Mouse (Mus musculus): ENCODE results near the gene Erich3. TPM values are rescaled to one million over a fixed set of nuclear protein-coding genes. Genes with fewer than 3 reads are reported as not detected.

Erich3 gene
- polyA plus RNA-seq, 1 experiment from 2014 or later = not detected

GRCm38 (mm10) chr3:154766321-154766720, 102.7 kb downstream of the Erich3 start:
- WGBS (ENCODE audit: insufficient replicate concordance) = 75% methylated on average over 4 of the region's 4 CpGs
- Histone ChIP-seq H3K4me2 (ENCODE audit: low read depth, low read length) (no peak overlapping the region), H3K27ac (ENCODE audit: low read depth) (no peak overlapping the region), H3K27me3 (ENCODE audit: insufficient read depth, low read length) (no peaks in the 10 kb centered on the region), H3K4me1 (ENCODE audit: insufficient read depth) (no peaks in the 10 kb centered on the region), H3K36me3 (replicated peaks; ENCODE audit: insufficient read depth, low read length) (no peaks in the 10 kb centered on the region), H3K9ac (replicated peaks) (no peak overlapping the region), H3K4me3 (ENCODE audit: low read depth, low read length) (no peak overlapping the region), H3K9me3 (ENCODE audit: low read length) (no peaks in the 10 kb centered on the region)
- ATAC-seq = no peak
- no peak for DNase-seq
- TF ChIP-seq CTCF (IDR thresholded peaks at IDR 0.05; ENCODE audit: low read depth) = no peak
- no peak for TF ChIP-seq EP300 (IDR thresholded peaks at IDR 0.05; ENCODE audit: low read depth)

GRCm38 (mm10) chr3:154771651-154772050, 108.0 kb downstream of the Erich3 start:
- WGBS (ENCODE audit: insufficient replicate concordance) = 66% methylated on average over 2 of the region's 2 CpGs
- H3K27ac ChIP-seq (ENCODE audit: low read depth) = no peak overlapping the region
- no peaks in the 10 kb centered on the region for H3K36me3 ChIP-seq (replicated peaks; ENCODE audit: insufficient read depth, low read length)
- no peak overlapping the region for H3K9ac ChIP-seq (replicated peaks)
- no peaks in the 10 kb centered on the region for H3K9me3 ChIP-seq (ENCODE audit: low read length)
- TF ChIP-seq CTCF (IDR thresholded peaks at IDR 0.05; ENCODE audit: low read depth) (no peak), EP300 (IDR thresholded peaks at IDR 0.05; ENCODE audit: low read depth) (no peak)
- no peaks in the 10 kb centered on the region for H3K27me3 ChIP-seq (ENCODE audit: insufficient read depth, low read length)
- no peak for DNase-seq
- no peaks in the 10 kb centered on the region for H3K4me1 ChIP-seq (ENCODE audit: insufficient read depth)
- H3K4me2 ChIP-seq (ENCODE audit: low read depth, low read length) = no peak overlapping the region
- no peak overlapping the region for H3K4me3 ChIP-seq (ENCODE audit: low read depth, low read length)
- no peak for ATAC-seq

- no peak overlapping the region for H3K4me3 ChIP-seq (ENCODE audit: low read depth, low read length)
- 56% methylated on average over 6 of the region's 6 CpGs for WGBS (ENCODE audit: insufficient replicate concordance)
- no peak overlapping the region for H3K9ac ChIP-seq (replicated peaks)
- no peak for ATAC-seq
- H3K9me3 ChIP-seq (ENCODE audit: low read length) = no peaks in the 10 kb centered on the region
- H3K4me2 ChIP-seq (ENCODE audit: low read depth, low read length) = no peak overlapping the region
- TF ChIP-seq EP300 (IDR thresholded peaks at IDR 0.05; ENCODE audit: low read depth) = no peak
- TF ChIP-seq CTCF (IDR thresholded peaks at IDR 0.05; ENCODE audit: low read depth) = no peak
- H3K27me3 ChIP-seq (ENCODE audit: insufficient read depth, low read length) = no peaks in the 10 kb centered on the region
- no peak overlapping the region for H3K27ac ChIP-seq (ENCODE audit: low read depth)
- no peaks in the 10 kb centered on the region for H3K4me1 ChIP-seq (ENCODE audit: insufficient read depth)
- DNase-seq = no peak
- H3K36me3 ChIP-seq (replicated peaks; ENCODE audit: insufficient read depth, low read length) = no peaks in the 10 kb centered on the region
Measured at GRCm38 (mm10) chr3:154778836-154779595, 115.4 kb downstream of the Erich3 start.

- no peaks in the 10 kb centered on the region for H3K27me3 ChIP-seq (ENCODE audit: insufficient read depth, low read length)
- no peak for TF ChIP-seq CTCF (IDR thresholded peaks at IDR 0.05; ENCODE audit: low read depth)
- H3K36me3 ChIP-seq (replicated peaks; ENCODE audit: insufficient read depth, low read length) = no peaks in the 10 kb centered on the region
- DNase-seq (no peak), ATAC-seq (no peak)
- WGBS (ENCODE audit: insufficient replicate concordance) = 90% methylated on average over 9 of the region's 9 CpGs
- no peak overlapping the region for H3K4me3 ChIP-seq (ENCODE audit: low read depth, low read length)
- no peak overlapping the region for H3K27ac ChIP-seq (ENCODE audit: low read depth)
- H3K9me3 ChIP-seq (ENCODE audit: low read length) = no peaks in the 10 kb centered on the region
- H3K9ac ChIP-seq (replicated peaks) = no peak overlapping the region
- H3K4me2 ChIP-seq (ENCODE audit: low read depth, low read length) = no peak overlapping the region
- H3K4me1 ChIP-seq (ENCODE audit: insufficient read depth) = no peaks in the 10 kb centered on the region
Measured at GRCm38 (mm10) chr3:154786354-154786753, 122.7 kb downstream of the Erich3 start.

- no peak for TF ChIP-seq CTCF (IDR thresholded peaks at IDR 0.05; ENCODE audit: low read depth)
- TF ChIP-seq EP300 (IDR thresholded peaks at IDR 0.05; ENCODE audit: low read depth) = no peak
- no peak overlapping the region for H3K4me3 ChIP-seq (ENCODE audit: low read depth, low read length)
- no peaks in the 10 kb centered on the region for H3K27me3 ChIP-seq (ENCODE audit: insufficient read depth, low read length)
- no peaks in the 10 kb centered on the region for H3K4me1 ChIP-seq (ENCODE audit: insufficient read depth)
- H3K4me2 ChIP-seq (ENCODE audit: low read depth, low read length) = no peak overlapping the region
- no peak overlapping the region for H3K27ac ChIP-seq (ENCODE audit: low read depth)
- ATAC-seq (no peak), DNase-seq (no peak)
- WGBS (ENCODE audit: insufficient replicate concordance) = 62% methylated on average over 3 of the region's 3 CpGs
- no peaks in the 10 kb centered on the region for H3K36me3 ChIP-seq (replicated peaks; ENCODE audit: insufficient read depth, low read length)
- H3K9ac ChIP-seq (replicated peaks) = no peak overlapping the region
- no peaks in the 10 kb centered on the region for H3K9me3 ChIP-seq (ENCODE audit: low read length)
Measured at GRCm38 (mm10) chr3:154787611-154788010, 124.0 kb downstream of the Erich3 start.

- no peaks in the 10 kb centered on the region for H3K36me3 ChIP-seq (replicated peaks; ENCODE audit: insufficient read depth, low read length)
- WGBS (ENCODE audit: insufficient replicate concordance) = 72% methylated on average over 4 of the region's 4 CpGs
- no peak overlapping the region for H3K4me2 ChIP-seq (ENCODE audit: low read depth, low read length)
- no peaks in the 10 kb centered on the region for H3K4me1 ChIP-seq (ENCODE audit: insufficient read depth)
- no peaks in the 10 kb centered on the region for H3K27me3 ChIP-seq (ENCODE audit: insufficient read depth, low read length)
- no peak overlapping the region for H3K27ac ChIP-seq (ENCODE audit: low read depth)
- H3K4me3 ChIP-seq (ENCODE audit: low read depth, low read length) = no peak overlapping the region
- ATAC-seq (no peak), DNase-seq (no peak)
- TF ChIP-seq EP300 (IDR thresholded peaks at IDR 0.05; ENCODE audit: low read depth) (no peak), CTCF (IDR thresholded peaks at IDR 0.05; ENCODE audit: low read depth) (no peak)
- no peak overlapping the region for H3K9ac ChIP-seq (replicated peaks)
- no peaks in the 10 kb centered on the region for H3K9me3 ChIP-seq (ENCODE audit: low read length)
Measured at GRCm38 (mm10) chr3:154793571-154793970, 129.9 kb downstream of the Erich3 start.

Data from liver, postnatal 0 days (tissue).